Mouse (Mus musculus) stomach, embryonic 15.5 days (tissue): Measurements from ENCODE around the gene Ms4a4b. TPM values are rescaled to one million over a fixed set of nuclear protein-coding genes. Genes with fewer than 3 reads are reported as not detected.
"Not testable (repeated sequence)": the region's sequence is repeated elsewhere in the genome, so short reads cannot be mapped to it uniquely, and the experiment has no call there.

Experiments used
- ATAC-seq: fragments of 200-750 bp; cut with Nextera tagmentation; 2 replicates; pipeline ENCODE4 v1.8.0; 2017; ENCODE audit warnings: low read depth, moderate number of reproducible peaks, moderate TSS enrichment; ENCODE audit not compliant: insufficient read depth, low FRiP score
- H3K27ac ChIP-seq: fragments of 300-500 bp; sonication (generic); 2 replicates; pipeline ENCODE4 v1.5.1; 2015; ENCODE audit warnings: mild to moderate bottlenecking, inconsistent platforms
- H3K27me3 ChIP-seq: fragments of 300-500 bp; sonication (generic); replicated peaks from 2 replicates; pipeline ENCODE4 v1.6.1; 2015; ENCODE audit warnings: inconsistent platforms
- H3K36me3 ChIP-seq: fragments of 300-500 bp; sonication (generic); 2 replicates; pipeline ENCODE4 v1.6.1; 2015; ENCODE audit warnings: inconsistent platforms
- H3K4me1 ChIP-seq: fragments of 300-500 bp; sonication (generic); 2 replicates; pipeline ENCODE4 v1.6.1; 2015; ENCODE audit warnings: inconsistent platforms
- H3K4me2 ChIP-seq: fragments of 300-500 bp; sonication (generic); 2 replicates; pipeline ENCODE4 v1.6.1; 2015; ENCODE audit warnings: mild to moderate bottlenecking, inconsistent platforms
- H3K4me3 ChIP-seq: fragments of 300-500 bp; sonication (generic); replicated peaks from 2 replicates; pipeline ENCODE4 v1.5.1; 2015; ENCODE audit warnings: inconsistent platforms
- H3K9ac ChIP-seq: fragments of 300-500 bp; sonication (generic); 2 replicates; pipeline ENCODE4 v1.6.1; 2015; ENCODE audit warnings: inconsistent platforms
- H3K9me3 ChIP-seq: fragments of 300-500 bp; sonication (generic); 2 replicates; pipeline ENCODE4 v1.6.1; 2016; ENCODE audit warnings: inconsistent platforms
- WGBS: fragments of 180-500 bp; shearing (Covaris S2); methylation state at CpG from one replicate; pipeline ENCODE4 v1.1.7; 2015; 5-methylcytosine and 5-hydroxymethylcytosine counted together
- polyA plus RNA-seq: library from polyadenylated mRNA; unstranded; fragments of >200 nt; fragmentation: Nextera tagmentation; extraction: Ambion mirVana; gene quantifications from 2 replicates; pipeline ENCODE4 v1.2.1, GENCODE M21; 2015

Gene Ms4a4b
- polyA plus RNA-seq = 0.50 and 0.63 TPM in 2 replicates

- Histone ChIP-seq H3K9ac (no peak within 1 kb of the TSS), H3K4me3 (no peak within 1 kb of the TSS), H3K9me3 (no peaks in the 10 kb centered on the region), H3K4me2 (no peak within 1 kb of the TSS), H3K4me1 (no peaks in the 10 kb centered on the region), H3K36me3 (no peaks in the 10 kb centered on the region), H3K27me3 (no peaks in the 10 kb centered on the region), H3K27ac (no peak within 1 kb of the TSS)
- no peak for ATAC-seq
Observed at GRCm38 (mm10) chr19:11443338-11443737, at the start of gene Ms4a4b. Gene Ms4a4b (plus strand): TSS chr19:11443553.

GRCm38 (mm10) chr19:11395769-11396168, 47.6 kb upstream of the Ms4a4b start:
- H3K9ac ChIP-seq = no peak overlapping the region
- H3K4me1 ChIP-seq = no peaks in the 10 kb centered on the region
- H3K4me2 ChIP-seq = no peak overlapping the region
- no peak overlapping the region for H3K4me3 ChIP-seq
- H3K27me3 ChIP-seq = no peaks in the 10 kb centered on the region
- H3K9me3 ChIP-seq = no peaks in the 10 kb centered on the region
- no peaks in the 10 kb centered on the region for H3K36me3 ChIP-seq
- no peak overlapping the region for H3K27ac ChIP-seq
- no peak for ATAC-seq

- Histone ChIP-seq H3K4me3 (no peak within 1 kb of the TSS), H3K36me3 (no peaks in the 10 kb centered on the region), H3K9me3 (no peaks in the 10 kb centered on the region), H3K4me1 (no peaks in the 10 kb centered on the region), H3K9ac (no peak within 1 kb of the TSS), H3K27me3 (no peaks in the 10 kb centered on the region), H3K4me2 (no peak within 1 kb of the TSS), H3K27ac (no peak within 1 kb of the TSS)
- 82% methylated on average over 3 of the region's 3 CpGs for WGBS
- no peak for ATAC-seq
Observed at GRCm38 (mm10) chr19:11404527-11404926, 38.8 kb upstream of the Ms4a4b start, which contains the start of gene Ms4a4c. Gene Ms4a4c (plus strand): TSS chr19:11404770.

- H3K36me3 ChIP-seq = no peaks in the 10 kb centered on the region
- H3K27ac ChIP-seq = no peak overlapping the region
- no peaks in the 10 kb centered on the region for H3K4me1 ChIP-seq
- H3K9me3 ChIP-seq = no peaks in the 10 kb centered on the region
- ATAC-seq = no peak
- H3K4me2 ChIP-seq = no peak overlapping the region
- H3K4me3 ChIP-seq = no peak overlapping the region
- H3K9ac ChIP-seq = no peak overlapping the region
- H3K27me3 ChIP-seq = no peaks in the 10 kb centered on the region
Observed at GRCm38 (mm10) chr19:11407428-11407827, 35.9 kb upstream of the Ms4a4b start.

- H3K27me3 ChIP-seq = no peaks in the 10 kb centered on the region
- no peaks in the 10 kb centered on the region for H3K4me1 ChIP-seq
- H3K9ac ChIP-seq = no peak overlapping the region
- WGBS = 87% methylated on average over 1 of the region's 1 CpGs
- H3K4me2 ChIP-seq = no peak overlapping the region
- H3K36me3 ChIP-seq = no peaks in the 10 kb centered on the region
- no peak for ATAC-seq
- no peak overlapping the region for H3K4me3 ChIP-seq
- H3K9me3 ChIP-seq = no peaks in the 10 kb centered on the region
- H3K27ac ChIP-seq = no peak overlapping the region
Observed at GRCm38 (mm10) chr19:11408591-11408990, 34.8 kb upstream of the Ms4a4b start.

GRCm38 (mm10) chr19:11411640-11412039, 31.7 kb upstream of the Ms4a4b start:
- H3K4me2 ChIP-seq = no peak overlapping the region
- no peak for ATAC-seq
- H3K27ac ChIP-seq = no peak overlapping the region

GRCm38 (mm10) chr19:11414084-11414483, 29.3 kb upstream of the Ms4a4b start:
- Histone ChIP-seq H3K4me2 (no peak overlapping the region), H3K4me1 (no peaks in the 10 kb centered on the region), H3K36me3 (no peaks in the 10 kb centered on the region), H3K9me3 (no peaks in the 10 kb centered on the region), H3K4me3 (no peak overlapping the region), H3K27ac (no peak overlapping the region), H3K27me3 (no peaks in the 10 kb centered on the region), H3K9ac (no peak overlapping the region)
- WGBS = 92% methylated on average over 1 of the region's 1 CpGs
- no peak for ATAC-seq

More at GRCm38 (mm10) chr19:11411640-11412039, 31.7 kb upstream of the Ms4a4b start:
- Histone ChIP-seq H3K9me3 (no peaks in the 10 kb centered on the region), H3K4me3 (no peak overlapping the region), H3K27me3 (no peaks in the 10 kb centered on the region), H3K4me1 (no peaks in the 10 kb centered on the region), H3K9ac (no peak overlapping the region), H3K36me3 (no peaks in the 10 kb centered on the region)
- 85% methylated on average over 1 of the region's 1 CpGs for WGBS

- H3K36me3 ChIP-seq = no peaks in the 10 kb centered on the region
- no peak for ATAC-seq
- 52% methylated on average over 3 of the region's 3 CpGs for WGBS
- no peak overlapping the region for H3K4me2 ChIP-seq
- no peak overlapping the region for H3K27ac ChIP-seq
- no peaks in the 10 kb centered on the region for H3K4me1 ChIP-seq
- no peak overlapping the region for H3K4me3 ChIP-seq
- H3K9ac ChIP-seq = no peak overlapping the region
- no peaks in the 10 kb centered on the region for H3K27me3 ChIP-seq
- no peaks in the 10 kb centered on the region for H3K9me3 ChIP-seq
Observed at GRCm38 (mm10) chr19:11415581-11415980, 27.8 kb upstream of the Ms4a4b start.

GRCm38 (mm10) chr19:11418865-11419264, 24.5 kb upstream of the Ms4a4b start:
- not testable (repeated sequence) for H3K27ac ChIP-seq

GRCm38 (mm10) chr19:11431209-11431608, 12.1 kb upstream of the Ms4a4b start:
- H3K4me1 ChIP-seq, H3K27ac ChIP-seq, H3K9ac ChIP-seq, ATAC-seq, H3K36me3 ChIP-seq, H3K4me3 ChIP-seq, H3K9me3 ChIP-seq, H3K4me2 ChIP-seq, H3K27me3 ChIP-seq: not testable (repeated sequence)
- WGBS = 79% methylated on average over 1 of the region's 1 CpGs

More at GRCm38 (mm10) chr19:11418865-11419264, 24.5 kb upstream of the Ms4a4b start:
- H3K9me3 ChIP-seq, H3K9ac ChIP-seq, ATAC-seq, H3K27me3 ChIP-seq, H3K4me3 ChIP-seq, H3K4me1 ChIP-seq, H3K4me2 ChIP-seq, H3K36me3 ChIP-seq: not testable (repeated sequence)
- 70% methylated on average over 3 of the region's 3 CpGs for WGBS

- no peaks in the 10 kb centered on the region for H3K27me3 ChIP-seq
- H3K9me3 ChIP-seq = no peaks in the 10 kb centered on the region
- no peak for ATAC-seq
- H3K9ac ChIP-seq = no peak overlapping the region
- 81% methylated on average over 4 of the region's 4 CpGs for WGBS
- H3K36me3 ChIP-seq = no peaks in the 10 kb centered on the region
- no peak overlapping the region for H3K27ac ChIP-seq
- no peak overlapping the region for H3K4me2 ChIP-seq
- H3K4me1 ChIP-seq = no peaks in the 10 kb centered on the region
- no peak overlapping the region for H3K4me3 ChIP-seq
Observed at GRCm38 (mm10) chr19:11435058-11435834, 8.1 kb upstream of the Ms4a4b start.

- no peaks in the 10 kb centered on the region for H3K27me3 ChIP-seq
- H3K9ac ChIP-seq = no peak overlapping the region
- no peak for ATAC-seq
- no peak overlapping the region for H3K4me3 ChIP-seq
- H3K36me3 ChIP-seq = no peaks in the 10 kb centered on the region
- no peak overlapping the region for H3K27ac ChIP-seq
- WGBS = 76% methylated on average over 5 of the region's 5 CpGs
- H3K4me1 ChIP-seq = no peaks in the 10 kb centered on the region
- no peak overlapping the region for H3K4me2 ChIP-seq
- no peaks in the 10 kb centered on the region for H3K9me3 ChIP-seq
Observed at GRCm38 (mm10) chr19:11443964-11444363, 611 bp downstream of the Ms4a4b start.

- ATAC-seq = no peak
- H3K27ac ChIP-seq = no peak overlapping the region
- 82% methylated on average over 2 of the region's 2 CpGs for WGBS
- H3K27me3 ChIP-seq = no peaks in the 10 kb centered on the region
- H3K9me3 ChIP-seq = no peaks in the 10 kb centered on the region
- H3K36me3 ChIP-seq = no peaks in the 10 kb centered on the region
- no peak overlapping the region for H3K4me3 ChIP-seq
- H3K4me2 ChIP-seq = no peak overlapping the region
- H3K9ac ChIP-seq = no peak overlapping the region
- H3K4me1 ChIP-seq = no peaks in the 10 kb centered on the region
Observed at GRCm38 (mm10) chr19:11447238-11447637, 3.9 kb downstream of the Ms4a4b start.
